Mouse (Mus musculus) heart, embryonic 11.5 days (tissue): ENCODE measurements at regions not wholly inside any gene's neighbourhood (a gene's known extent, or its start where the extent isn't known, plus 50 kb on each side); places are given as distances from the start of the nearest gene placed in this dataset.

ENCODE experiments used
- ATAC-seq: fragments of 200-750 bp; cut with Nextera tagmentation; replicated peaks from 2 replicates; pipeline ENCODE4 v1.8.0; 2017; ENCODE audit warnings: moderate library complexity; ENCODE audit not compliant: insufficient number of reproducible peaks, low FRiP score, low TSS enrichment
- H3K27ac ChIP-seq: fragments of 300-500 bp; sonication (generic); 2 replicates; pipeline ENCODE4 v1.5.1; 2014; ENCODE audit warnings: mild to moderate bottlenecking, low read depth, low read length
- H3K27me3 ChIP-seq: fragments of 300-500 bp; sonication (generic); 2 replicates; pipeline ENCODE4 v1.6.1; 2014; ENCODE audit warnings: mild to moderate bottlenecking, low read length, mixed read lengths; ENCODE audit not compliant: control insufficient read depth, insufficient read depth
- H3K36me3 ChIP-seq: fragments of 300-500 bp; sonication (generic); 2 replicates; pipeline ENCODE4 v1.6.1; 2014; ENCODE audit warnings: mild to moderate bottlenecking, low read length, moderate library complexity, mixed read lengths; ENCODE audit not compliant: control insufficient read depth, insufficient read depth
- H3K4me1 ChIP-seq: fragments of 300-500 bp; sonication (generic); 2 replicates; pipeline ENCODE4 v1.6.1; 2014; ENCODE audit warnings: low read length; ENCODE audit not compliant: control insufficient read depth, insufficient read depth
- H3K4me2 ChIP-seq: fragments of 300-500 bp; sonication (generic); 2 replicates; pipeline ENCODE4 v1.6.1; 2014; ENCODE audit warnings: mild to moderate bottlenecking, moderate library complexity
- H3K4me3 ChIP-seq: fragments of 300-500 bp; sonication (generic); 2 replicates; pipeline ENCODE4 v1.5.1; 2014; ENCODE audit warnings: low read depth, low read length
- H3K9ac ChIP-seq: fragments of 300-500 bp; sonication (generic); 2 replicates; pipeline ENCODE4 v1.6.1; 2014; ENCODE audit warnings: mild to moderate bottlenecking, low read depth, low read length, moderate library complexity
- H3K9me3 ChIP-seq: fragments of 300-500 bp; sonication (generic); replicated peaks from 2 replicates; pipeline ENCODE4 v1.6.1; 2016; ENCODE audit warnings: low read length; ENCODE audit not compliant: control insufficient read depth
- WGBS: fragments of 180-500 bp; shearing (Covaris S2); extraction: QIAGEN DNeasy Blood & Tissue Kit; methylation state at CpG from one replicate; pipeline ENCODE4 v1.1.7; 2014; ENCODE audit not compliant: insufficient replicate concordance; 5-methylcytosine and 5-hydroxymethylcytosine counted together

DNA sequence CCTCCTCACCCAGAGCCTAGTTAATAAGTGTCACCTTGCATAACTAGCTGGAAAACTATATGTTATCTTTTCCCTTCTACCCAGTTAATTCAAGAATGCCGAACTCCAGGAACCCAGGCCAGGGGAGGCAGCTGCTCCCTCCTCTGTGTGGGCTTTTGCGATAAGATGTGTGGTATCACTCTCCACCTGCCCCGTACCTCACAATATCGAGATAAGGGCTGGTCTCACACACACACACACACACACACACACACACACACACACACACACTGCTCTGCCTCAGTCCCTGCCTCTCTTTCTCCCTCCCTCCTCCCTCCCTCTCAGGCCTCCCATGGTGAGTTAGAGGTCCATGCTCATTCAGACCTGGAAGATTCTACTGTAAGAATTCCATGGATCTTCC, 127.1 kb downstream of the Slc38a4 start:
- H3K9me3 ChIP-seq = no peaks in the 10 kb centered on the region
- no peak overlapping the region for H3K9ac ChIP-seq
- no peaks in the 10 kb centered on the region for H3K4me1 ChIP-seq
- H3K27me3 ChIP-seq = no peaks in the 10 kb centered on the region
- H3K4me2 ChIP-seq = no peak overlapping the region
- WGBS = 67% methylated on average over 4 of the region's 4 CpGs
- H3K36me3 ChIP-seq = no peaks in the 10 kb centered on the region
- ATAC-seq = no peak
- no peak overlapping the region for H3K4me3 ChIP-seq
- no peak overlapping the region for H3K27ac ChIP-seq

- no peak for ATAC-seq
- H3K36me3 ChIP-seq = no peaks in the 10 kb centered on the region
- no peak overlapping the region for H3K9ac ChIP-seq
- H3K4me2 ChIP-seq = no peak overlapping the region
- H3K4me1 ChIP-seq = no peaks in the 10 kb centered on the region
- H3K27me3 ChIP-seq = no peaks in the 10 kb centered on the region
- H3K4me3 ChIP-seq = no peak overlapping the region
- H3K27ac ChIP-seq = no peak overlapping the region
- 88% methylated on average over 4 of the region's 4 CpGs for WGBS
- H3K9me3 ChIP-seq = no peaks in the 10 kb centered on the region
These were observed 128.1 kb downstream of the Slc38a4 start for GRCm38 (mm10) chr15:96927674-96928073.

- no peak overlapping the region for H3K9ac ChIP-seq
- no peak overlapping the region for H3K4me2 ChIP-seq
- H3K4me3 ChIP-seq = no peak overlapping the region
- no peaks in the 10 kb centered on the region for H3K4me1 ChIP-seq
- WGBS = 39% methylated on average over 1 of the region's 1 CpGs
- H3K27me3 ChIP-seq = no peaks in the 10 kb centered on the region
- H3K9me3 ChIP-seq = no peaks in the 10 kb centered on the region
- H3K27ac ChIP-seq = no peak overlapping the region
- no peak for ATAC-seq
- no peaks in the 10 kb centered on the region for H3K36me3 ChIP-seq
These were observed 129.1 kb downstream of the Slc38a4 start for GRCm38 (mm10) chr15:96926660-96927059.

DNA sequence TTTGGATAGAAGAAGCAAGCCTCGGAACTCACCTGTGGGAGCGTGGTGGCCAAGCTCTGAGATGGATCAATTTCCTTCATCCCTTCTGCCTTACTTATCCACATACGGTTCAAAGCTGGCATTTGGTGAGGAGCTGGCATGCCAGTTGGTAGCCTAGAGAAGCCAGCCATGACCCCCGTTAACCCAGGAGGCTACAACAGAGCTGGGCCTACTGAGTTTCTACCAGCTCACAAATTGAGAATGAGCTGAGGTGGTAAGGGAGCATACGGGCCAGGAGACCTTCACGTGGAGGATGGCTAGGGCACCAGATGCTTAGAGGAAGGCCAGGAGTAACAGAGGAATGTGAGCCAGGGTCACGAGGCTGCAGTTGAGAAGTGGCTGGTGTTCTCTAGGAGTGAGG, 139.2 kb downstream of the Slc38a4 start:
- Histone ChIP-seq H3K9me3 (no peaks in the 10 kb centered on the region), H3K4me3 (no peak overlapping the region), H3K36me3 (no peaks in the 10 kb centered on the region), H3K9ac (no peak overlapping the region), H3K27me3 (no peaks in the 10 kb centered on the region), H3K4me1 (no peaks in the 10 kb centered on the region), H3K4me2 (no peak overlapping the region), H3K27ac (no peak overlapping the region)
- no peak for ATAC-seq
- 87% methylated on average over 7 of the region's 7 CpGs for WGBS

DNA sequence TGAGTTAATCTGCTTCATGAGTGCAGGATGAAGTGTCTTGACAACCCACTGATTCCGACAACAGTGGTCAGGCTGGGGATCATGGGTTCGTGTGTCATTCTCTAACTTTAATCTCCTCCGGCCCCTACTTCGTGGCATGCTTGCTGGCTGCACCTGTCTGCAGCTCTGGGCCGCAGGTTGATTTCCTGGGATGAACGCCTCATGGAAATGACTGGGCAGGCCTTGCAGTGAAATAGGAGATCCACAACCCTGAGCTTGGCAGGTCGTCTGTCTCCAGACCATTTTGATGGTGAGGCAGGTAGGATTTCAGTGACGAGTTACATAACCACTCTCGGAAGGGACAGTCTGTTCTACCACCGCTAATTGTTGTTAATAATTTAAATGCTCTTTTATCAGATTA, 140.2 kb downstream of the Slc38a4 start:
- no peak for ATAC-seq
- Histone ChIP-seq H3K4me3 (no peak overlapping the region), H3K36me3 (no peaks in the 10 kb centered on the region), H3K4me1 (no peaks in the 10 kb centered on the region), H3K27me3 (no peaks in the 10 kb centered on the region), H3K27ac (no peak overlapping the region), H3K9ac (no peak overlapping the region), H3K4me2 (no peak overlapping the region), H3K9me3 (no peaks in the 10 kb centered on the region)
- WGBS = 70% methylated on average over 10 of the region's 10 CpGs

DNA sequence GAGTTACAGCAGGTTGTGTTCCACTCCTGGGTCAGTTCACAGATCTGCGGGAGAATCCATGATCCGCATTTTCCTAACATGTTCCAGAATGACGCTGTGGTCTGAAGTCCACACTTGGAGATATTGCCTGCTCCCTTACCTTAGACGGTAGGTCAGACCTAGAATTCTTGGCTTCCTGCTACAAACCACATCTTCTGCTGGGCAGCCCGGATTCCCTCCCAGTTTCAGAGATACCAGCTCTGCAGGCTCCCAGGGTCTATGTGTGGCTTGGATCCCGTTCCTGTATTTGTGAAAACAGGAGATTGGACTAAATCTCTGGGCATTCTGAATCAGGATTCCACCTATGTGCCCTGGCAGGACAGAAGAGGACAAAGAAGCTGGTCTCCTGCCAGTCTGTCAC, 140.8 kb downstream of the Slc38a4 start:
- Histone ChIP-seq H3K9ac (no peak overlapping the region), H3K27me3 (no peaks in the 10 kb centered on the region), H3K9me3 (no peaks in the 10 kb centered on the region), H3K4me2 (no peak overlapping the region), H3K4me1 (no peaks in the 10 kb centered on the region), H3K27ac (no peak overlapping the region), H3K4me3 (no peak overlapping the region), H3K36me3 (no peaks in the 10 kb centered on the region)
- 87% methylated on average over 6 of the region's 6 CpGs for WGBS
- ATAC-seq = no peak

- no peaks in the 10 kb centered on the region for H3K4me1 ChIP-seq
- no peak overlapping the region for H3K27ac ChIP-seq
- no peak overlapping the region for H3K9ac ChIP-seq
- H3K27me3 ChIP-seq = no peaks in the 10 kb centered on the region
- H3K9me3 ChIP-seq = no peaks in the 10 kb centered on the region
- 83% methylated on average over 4 of the region's 4 CpGs for WGBS
- no peaks in the 10 kb centered on the region for H3K36me3 ChIP-seq
- no peak for ATAC-seq
- no peak overlapping the region for H3K4me3 ChIP-seq
- H3K4me2 ChIP-seq = no peak overlapping the region
These were observed 150.2 kb downstream of the Slc38a4 start for GRCm38 (mm10) chr15:96905520-96905919.

- ATAC-seq = no peak
- H3K4me2 ChIP-seq = no peak overlapping the region
- H3K9me3 ChIP-seq = no peaks in the 10 kb centered on the region
These were observed 152.3 kb downstream of the Slc38a4 start for GRCm38 (mm10) chr15:96903461-96903860.

GRCm38 (mm10) chr15:96902781-96903180, 153.0 kb downstream of the Slc38a4 start:
- WGBS = 82% methylated on average over 8 of the region's 8 CpGs
- Histone ChIP-seq H3K9me3 (no peaks in the 10 kb centered on the region), H3K27me3 (no peaks in the 10 kb centered on the region), H3K9ac (no peak overlapping the region), H3K4me3 (no peak overlapping the region), H3K36me3 (no peaks in the 10 kb centered on the region), H3K4me2 (no peak overlapping the region), H3K27ac (no peak overlapping the region), H3K4me1 (no peaks in the 10 kb centered on the region)
- ATAC-seq = no peak

More at GRCm38 (mm10) chr15:96903461-96903860, 152.3 kb downstream of the Slc38a4 start:
- Histone ChIP-seq H3K4me1 (no peaks in the 10 kb centered on the region), H3K27ac (no peak overlapping the region), H3K4me3 (no peak overlapping the region), H3K36me3 (no peaks in the 10 kb centered on the region), H3K27me3 (no peaks in the 10 kb centered on the region), H3K9ac (no peak overlapping the region)
- WGBS = 92% methylated on average over 3 of the region's 3 CpGs
